Mouse (Mus musculus): ENCODE measurements around the gene Msrb3. TPM values are rescaled to one million over a fixed set of nuclear protein-coding genes. Genes with fewer than 3 reads are reported as not detected.

The Msrb3 gene
- total and polyA plus RNA-seq, 3 experiments = not detected

DNA sequence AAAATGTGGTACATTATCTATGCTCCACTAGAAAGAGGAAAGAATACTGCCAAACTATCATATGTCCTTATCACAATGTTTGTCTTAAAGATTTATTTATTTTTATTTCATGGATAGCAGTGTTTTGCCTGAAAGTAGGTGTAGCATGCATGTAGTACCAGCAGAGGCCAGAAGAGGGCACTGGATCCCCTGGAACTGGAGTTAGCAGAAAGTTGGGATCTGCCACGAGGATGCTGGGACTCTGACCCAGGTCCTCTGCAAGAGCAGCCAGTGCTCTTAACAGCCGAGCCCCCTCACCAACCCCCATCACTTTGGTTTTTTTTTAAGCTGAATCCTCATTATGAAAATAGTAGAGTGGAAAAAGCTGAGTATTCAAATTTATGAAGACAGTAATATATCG is 37.7 kb downstream of the Msrb3 start:
- DNase-seq (ENCODE audit: extremely low read depth) = no peak

DNA sequence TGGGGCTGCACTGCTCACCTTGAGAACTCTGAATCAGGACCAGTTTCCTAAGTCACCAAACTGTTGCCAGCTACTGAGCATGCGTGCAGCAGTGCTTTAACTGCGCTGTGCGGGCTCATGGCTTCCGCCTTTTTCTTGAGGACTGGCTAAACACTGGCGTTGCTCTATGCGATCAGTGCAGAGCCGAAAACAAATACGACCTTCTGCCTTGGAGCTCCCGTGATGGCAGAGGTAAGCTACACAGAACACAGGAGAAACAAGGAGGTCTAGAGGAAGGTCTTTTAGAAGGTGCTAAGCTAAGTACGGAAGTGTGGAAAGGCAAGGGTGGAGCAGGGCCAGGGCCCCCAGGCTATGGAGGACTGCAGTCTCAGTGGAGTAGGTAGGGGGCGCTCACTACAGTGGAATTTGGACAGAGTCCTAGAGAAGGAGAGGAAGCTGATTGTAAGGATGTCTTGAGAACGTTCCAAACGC is 41.3 kb downstream of the Msrb3 start:
- TF ChIP-seq MAX (IDR thresholded peaks at IDR 0.05; ENCODE audit: low read length) = no peak
- no peak for TF ChIP-seq PAX5 (IDR thresholded peaks at IDR 0.05; ENCODE audit: low read length)
- TF ChIP-seq CTCF (conservative IDR thresholded peaks at IDR 0.05 in 1 of 2, IDR thresholded peaks at IDR 0.05 in 1 of 2; ENCODE audit: low read depth in 2 of 2, low read length in 2 of 2) = peak; percentile 13 to 26; a peak in 2 of 4 replicates
- TF ChIP-seq RAD21 (IDR thresholded peaks at IDR 0.05; ENCODE audit: low read depth, low read length) = no peak; the same call in 1 of the 2 replicates
- TF ChIP-seq NRF1 (IDR thresholded peaks at IDR 0.05; ENCODE audit: low read depth, low read length) = no peak
- Histone ChIP-seq H3K4me3 (replicated peaks in 1 of 3; ENCODE audit: low read depth in 2 of 3, low read length in 2 of 3, poor library complexity in 1 of 3) (no peak overlapping the region), H3K36me3 (replicated peaks in 1 of 2; ENCODE audit: control insufficient read depth in 1 of 2, insufficient read depth in 1 of 2, low read length in 1 of 2) (no peaks in the 10 kb centered on the region), H3K27me3 (replicated peaks) (no peaks in the 10 kb centered on the region), H3K9me3 (replicated peaks; ENCODE audit: low read length) (peaks cover 2% of the 10 kb centered on the region), H3K27ac (ENCODE audit: insufficient read depth, low read depth) (no peak overlapping the region), H3K4me2 (ENCODE audit: insufficient read depth, low read depth, poor library complexity, severe bottlenecking) (no peak overlapping the region), H3K9ac (ENCODE audit: insufficient read depth, low read depth) (no peak overlapping the region), H3K4me1 (ENCODE audit: control insufficient read depth in 1 of 2, insufficient read depth in 2 of 2) (no peaks in the 10 kb centered on the region), H3K79me2 (replicated peaks; ENCODE audit: control insufficient read depth, extremely low read depth, insufficient read depth, poor library complexity, severe bottlenecking) (no peaks in the 10 kb centered on the region)
- dilution Hi-C loops (cut with MboI; ENCODE audit: extremely low pct_ligation_motif_present, extremely low pct_unique_long_range_greater_than_20kb, low sequenced_read_pairs) (no loop called here), in situ Hi-C loops (cut with MboI; ENCODE audit: low pct_ligation_motif_present, low pct_unique_long_range_greater_than_20kb, low sequenced_read_pairs) (loop anchor here (25.0 kb wide), 1 partner anchor 595 kb away; no protein-coding TSS in a partner anchor)
- peak; percentile 6 for DNase-seq (ENCODE audit: extremely low read depth)

More for the DNA sequence above, 37.7 kb downstream of the Msrb3 start:
- Histone ChIP-seq H3K9me3 (replicated peaks; ENCODE audit: low read length) (peaks cover 2% of the 10 kb centered on the region), H3K9ac (ENCODE audit: insufficient read depth, low read depth) (no peak overlapping the region), H3K4me2 (ENCODE audit: insufficient read depth, low read depth, poor library complexity, severe bottlenecking) (no peak overlapping the region), H3K36me3 (replicated peaks in 1 of 2; ENCODE audit: control insufficient read depth in 1 of 2, insufficient read depth in 1 of 2, low read length in 1 of 2) (no peaks in the 10 kb centered on the region), H3K79me2 (replicated peaks; ENCODE audit: control insufficient read depth, extremely low read depth, insufficient read depth, poor library complexity, severe bottlenecking) (no peaks in the 10 kb centered on the region), H3K27me3 (replicated peaks) (no peaks in the 10 kb centered on the region), H3K27ac (ENCODE audit: insufficient read depth, low read depth) (no peak overlapping the region), H3K4me1 (ENCODE audit: control insufficient read depth in 1 of 2, insufficient read depth in 2 of 2) (no peaks in the 10 kb centered on the region), H3K4me3 (replicated peaks in 1 of 3; ENCODE audit: low read depth in 2 of 3, low read length in 2 of 3, poor library complexity in 1 of 3) (no peak overlapping the region)
- dilution Hi-C loops (cut with MboI; ENCODE audit: extremely low pct_ligation_motif_present, extremely low pct_unique_long_range_greater_than_20kb, low sequenced_read_pairs) (no loop called here), in situ Hi-C loops (cut with MboI; ENCODE audit: low pct_ligation_motif_present, low pct_unique_long_range_greater_than_20kb, low sequenced_read_pairs) (loop anchor here (25.0 kb wide), 1 partner anchor 599 kb away; no protein-coding TSS in a partner anchor)
- TF ChIP-seq USF1 (IDR thresholded peaks at IDR 0.05; ENCODE audit: low read depth, low read length) (no peak), CHD2 (IDR thresholded peaks at IDR 0.05; ENCODE audit: low read length) (no peak), GABPA (IDR thresholded peaks at IDR 0.05; ENCODE audit: insufficient replicate concordance, low read depth, low read length) (no peak), CTCF (conservative IDR thresholded peaks at IDR 0.05 in 1 of 2, IDR thresholded peaks at IDR 0.05 in 1 of 2; ENCODE audit: low read depth in 2 of 2, low read length in 2 of 2) (peak; percentile 35 to 55; a peak in 3 of 4 replicates), JUN (IDR thresholded peaks at IDR 0.05; ENCODE audit: insufficient read depth, low read depth, low read length) (no peak), RAD21 (IDR thresholded peaks at IDR 0.05; ENCODE audit: low read depth, low read length) (peak; percentile 6), MAX (IDR thresholded peaks at IDR 0.05; ENCODE audit: low read length) (no peak), TCF12 (IDR thresholded peaks at IDR 0.05; ENCODE audit: low read depth, low read length) (no peak), SIN3A (IDR thresholded peaks at IDR 0.05; ENCODE audit: low read length) (no peak), MEF2A (IDR thresholded peaks at IDR 0.05; ENCODE audit: borderline replicate concordance, low read depth, low read length) (no peak), UBTF (IDR thresholded peaks at IDR 0.05; ENCODE audit: low read depth, low read length) (no peak), MXI1 (IDR thresholded peaks at IDR 0.05; ENCODE audit: low read depth, low read length) (no peak), RCOR1 (conservative IDR thresholded peaks at IDR 0.05; ENCODE audit: low read depth, low read length) (no peak)
